Mouse (Mus musculus) liver (tissue): ENCODE results near the gene Iqgap3.

Experiments
- DNase-seq: peaks from one replicate; pipeline ENCODE4 v3.0.0-alpha.2; 2020; ENCODE audit warnings: mixed read lengths

The Iqgap3 gene

GRCm38 (mm10) chr3:88139243-88140177 lies 57.7 kb downstream of the Iqgap3 start:
- no peak for DNase-seq

- no peak for DNase-seq
These were observed 58.6 kb downstream of the Iqgap3 start for GRCm38 (mm10) chr3:88140178-88140902.

GRCm38 (mm10) chr3:88140903-88141430 lies 59.2 kb downstream of the Iqgap3 start:
- no peak for DNase-seq

- DNase-seq = no peak
These were observed 59.6 kb downstream of the Iqgap3 start for GRCm38 (mm10) chr3:88141439-88141786.

GRCm38 (mm10) chr3:88141787-88142523 lies 60.2 kb downstream of the Iqgap3 start, which contains the start of gene Mef2d:
TSS of gene Mef2d (plus strand) at chr3:88142372.
- peak; percentile 95 for DNase-seq

GRCm38 (mm10) chr3:88142546-88142915 lies 60.8 kb downstream of the Iqgap3 start:
- DNase-seq = peak; percentile 65

- peak; percentile 66 for DNase-seq
These were observed 61.4 kb downstream of the Iqgap3 start for GRCm38 (mm10) chr3:88142916-88143771.

GRCm38 (mm10) chr3:88143961-88144486 lies 62.3 kb downstream of the Iqgap3 start:
- peak; percentile 80 for DNase-seq

- no peak for DNase-seq
These were observed 63.1 kb downstream of the Iqgap3 start for GRCm38 (mm10) chr3:88144648-88145410.

- DNase-seq = no peak
These were observed 63.6 kb downstream of the Iqgap3 start for GRCm38 (mm10) chr3:88145411-88145782.

- DNase-seq = peak; percentile 48
These were observed 64.2 kb downstream of the Iqgap3 start for GRCm38 (mm10) chr3:88145952-88146351.

- DNase-seq = no peak
These were observed 64.8 kb downstream of the Iqgap3 start for GRCm38 (mm10) chr3:88146376-88147112.

- DNase-seq = no peak
These were observed 65.7 kb downstream of the Iqgap3 start for GRCm38 (mm10) chr3:88147444-88147843.

- no peak for DNase-seq
These were observed 66.1 kb downstream of the Iqgap3 start for GRCm38 (mm10) chr3:88147866-88148265.

- DNase-seq = no peak
These were observed 66.6 kb downstream of the Iqgap3 start for GRCm38 (mm10) chr3:88148354-88148753.

- no peak for DNase-seq
These were observed 67.2 kb downstream of the Iqgap3 start for GRCm38 (mm10) chr3:88148776-88149509.

GRCm38 (mm10) chr3:88149510-88149974 lies 67.8 kb downstream of the Iqgap3 start:
- no peak for DNase-seq

GRCm38 (mm10) chr3:88150061-88150998 lies 68.6 kb downstream of the Iqgap3 start:
- peak; percentile 30 for DNase-seq
